Mouse (Mus musculus) lung, embryonic 16.5 days (tissue): Measurements from ENCODE around the gene Cybrd1. TPM values are rescaled to one million over a fixed set of nuclear protein-coding genes. Genes with fewer than 3 reads are reported as not detected.

Experiments
- ATAC-seq: fragments of 200-750 bp; cut with Nextera tagmentation; 2 replicates; pipeline ENCODE4 v1.8.0; 2017; ENCODE audit warnings: low read depth, mild to moderate bottlenecking, moderate library complexity
- H3K27ac ChIP-seq: fragments of 300-500 bp; sonication (generic); 2 replicates; pipeline ENCODE4 v1.5.1; 2014; ENCODE audit warnings: mild to moderate bottlenecking, control low read depth, low read length
- H3K27me3 ChIP-seq: fragments of 300-500 bp; sonication (generic); 2 replicates; pipeline ENCODE4 v1.6.1; 2014; ENCODE audit warnings: low read depth, low read length, mixed read lengths; ENCODE audit not compliant: control insufficient read depth, insufficient read depth
- H3K36me3 ChIP-seq: fragments of 300-500 bp; sonication (generic); 2 replicates; pipeline ENCODE4 v1.6.1; 2014; ENCODE audit warnings: low read length; ENCODE audit not compliant: control insufficient read depth, insufficient read depth
- H3K4me1 ChIP-seq: fragments of 300-500 bp; sonication (generic); replicated peaks from 2 replicates; pipeline ENCODE4 v1.6.1; 2014; ENCODE audit warnings: low read length, mixed read lengths; ENCODE audit not compliant: control insufficient read depth, insufficient read depth
- H3K4me2 ChIP-seq: fragments of 300-500 bp; sonication (generic); 2 replicates; pipeline ENCODE4 v1.6.1; 2014; ENCODE audit warnings: low read depth, low read length, control low read depth
- H3K4me3 ChIP-seq: fragments of 300-500 bp; sonication (generic); 2 replicates; pipeline ENCODE4 v1.5.1; 2014; ENCODE audit warnings: mild to moderate bottlenecking, low read length, control low read depth
- H3K9ac ChIP-seq: fragments of 300-500 bp; sonication (generic); 2 replicates; pipeline ENCODE4 v1.6.1; 2014; ENCODE audit warnings: low read length, control low read depth
- H3K9me3 ChIP-seq: fragments of 300-500 bp; sonication (generic); 2 replicates; pipeline ENCODE4 v1.6.1; 2016; ENCODE audit warnings: low read length; ENCODE audit not compliant: control insufficient read depth
- WGBS: fragments of 180-500 bp; shearing (Covaris S2); extraction: QIAGEN DNeasy Blood & Tissue Kit; methylation state at CpG from one replicate; pipeline ENCODE4 v1.1.7; 2014; 5-methylcytosine and 5-hydroxymethylcytosine counted together
- polyA plus RNA-seq: library from polyadenylated mRNA; unstranded; fragments of >200 nt; fragmentation: Nextera tagmentation; extraction: Ambion mirVana; gene quantifications from 2 replicates; pipeline ENCODE4 v1.2.1, GENCODE M21; 2015

Cybrd1 gene
- polyA plus RNA-seq, 1 experiment from 2014 or later, result 4.6 TPM

- no peak overlapping the region for H3K4me2 ChIP-seq
- no peak overlapping the region for H3K4me3 ChIP-seq
- no peaks in the 10 kb centered on the region for H3K9me3 ChIP-seq
- no peaks in the 10 kb centered on the region for H3K27me3 ChIP-seq
- H3K27ac ChIP-seq, result no peak overlapping the region
- no peak for ATAC-seq
- H3K36me3 ChIP-seq, result peaks cover 3% of the 10 kb centered on the region
- WGBS, result 49% methylated on average over 7 of the region's 7 CpGs
- H3K4me1 ChIP-seq, result no peaks in the 10 kb centered on the region
- H3K9ac ChIP-seq, result no peak overlapping the region
Measured at GRCm38 (mm10) chr2:71096170-71096569, 21.6 kb upstream of the Cybrd1 start.

GRCm38 (mm10) chr2:71102621-71103291, 15.0 kb upstream of the Cybrd1 start:
- 78% methylated on average over 10 of the region's 10 CpGs for WGBS

GRCm38 (mm10) chr2:71103292-71103680, 14.4 kb upstream of the Cybrd1 start:
- Histone ChIP-seq H3K27ac (no peak overlapping the region), H3K4me2 (no peak overlapping the region), H3K4me3 (no peak overlapping the region), H3K4me1 (no peaks in the 10 kb centered on the region), H3K36me3 (no peaks in the 10 kb centered on the region), H3K9ac (no peak overlapping the region), H3K27me3 (no peaks in the 10 kb centered on the region), H3K9me3 (no peaks in the 10 kb centered on the region)
- no peak for ATAC-seq
- WGBS, result 69% methylated on average over 4 of the region's 4 CpGs

More at GRCm38 (mm10) chr2:71102621-71103291, 15.0 kb upstream of the Cybrd1 start:
- Histone ChIP-seq H3K9ac (no peak overlapping the region), H3K4me3 (no peak overlapping the region), H3K27me3 (no peaks in the 10 kb centered on the region), H3K27ac (no peak overlapping the region), H3K4me2 (no peak overlapping the region), H3K4me1 (no peaks in the 10 kb centered on the region), H3K36me3 (no peaks in the 10 kb centered on the region), H3K9me3 (no peaks in the 10 kb centered on the region)
- ATAC-seq, result no peak

GRCm38 (mm10) chr2:71104696-71105095, 13.0 kb upstream of the Cybrd1 start:
- no peak overlapping the region for H3K9ac ChIP-seq
- H3K4me2 ChIP-seq, result no peak overlapping the region
- no peaks in the 10 kb centered on the region for H3K4me1 ChIP-seq
- 62% methylated on average over 3 of the region's 3 CpGs for WGBS
- H3K9me3 ChIP-seq, result no peaks in the 10 kb centered on the region
- no peak overlapping the region for H3K27ac ChIP-seq
- ATAC-seq, result no peak
- no peaks in the 10 kb centered on the region for H3K36me3 ChIP-seq
- H3K4me3 ChIP-seq, result no peak overlapping the region
- H3K27me3 ChIP-seq, result no peaks in the 10 kb centered on the region

- peak; percentile 79 for ATAC-seq
- no peaks in the 10 kb centered on the region for H3K36me3 ChIP-seq
- H3K4me1 ChIP-seq, result no peaks in the 10 kb centered on the region
- no peak overlapping the region for H3K9ac ChIP-seq
- H3K4me3 ChIP-seq, result no peak overlapping the region
- H3K9me3 ChIP-seq, result no peaks in the 10 kb centered on the region
- H3K27ac ChIP-seq, result no peak overlapping the region
- H3K4me2 ChIP-seq, result no peak overlapping the region
- 55% methylated on average over 14 of the region's 14 CpGs for WGBS
- no peaks in the 10 kb centered on the region for H3K27me3 ChIP-seq
Measured at GRCm38 (mm10) chr2:71105469-71106215, 12.1 kb upstream of the Cybrd1 start.

GRCm38 (mm10) chr2:71107225-71107624, 10.5 kb upstream of the Cybrd1 start:
- no peak overlapping the region for H3K27ac ChIP-seq
- no peaks in the 10 kb centered on the region for H3K27me3 ChIP-seq
- no peak overlapping the region for H3K4me2 ChIP-seq
- WGBS, result 68% methylated on average over 2 of the region's 2 CpGs
- no peaks in the 10 kb centered on the region for H3K4me1 ChIP-seq
- no peak for ATAC-seq
- no peak overlapping the region for H3K9ac ChIP-seq
- no peak overlapping the region for H3K4me3 ChIP-seq
- H3K36me3 ChIP-seq, result no peaks in the 10 kb centered on the region
- no peaks in the 10 kb centered on the region for H3K9me3 ChIP-seq

- Histone ChIP-seq H3K36me3 (no peaks in the 10 kb centered on the region), H3K9me3 (no peaks in the 10 kb centered on the region), H3K4me1 (no peaks in the 10 kb centered on the region), H3K4me2 (no peak overlapping the region), H3K9ac (no peak overlapping the region), H3K27ac (no peak overlapping the region), H3K27me3 (no peaks in the 10 kb centered on the region), H3K4me3 (no peak overlapping the region)
- ATAC-seq, result no peak
- WGBS, result 63% methylated on average over 3 of the region's 3 CpGs
Measured at GRCm38 (mm10) chr2:71108541-71108940, 9.2 kb upstream of the Cybrd1 start.

- Histone ChIP-seq H3K27ac (no peak overlapping the region), H3K36me3 (no peaks in the 10 kb centered on the region), H3K4me2 (no peak overlapping the region), H3K4me1 (no peaks in the 10 kb centered on the region; the same call in 1 of the 2 replicates), H3K27me3 (no peaks in the 10 kb centered on the region), H3K4me3 (no peak overlapping the region), H3K9ac (no peak overlapping the region), H3K9me3 (0 out of 2 replicates have a peak, but pooled peaks cover 3% of the 10 kb centered on the region)
- WGBS, result 69% methylated on average over 5 of the region's 6 CpGs
- no peak for ATAC-seq
Measured at GRCm38 (mm10) chr2:71113489-71114171, 4.1 kb upstream of the Cybrd1 start.

- no peaks in the 10 kb centered on the region for H3K36me3 ChIP-seq
- H3K27me3 ChIP-seq, result no peaks in the 10 kb centered on the region; the same call in 1 of the 2 replicates
- peaks cover 3% of the 10 kb centered on the region; the same call in 1 of the 2 replicates for H3K4me1 ChIP-seq
- WGBS, result 88% methylated on average over 4 of the region's 4 CpGs
- no peak for ATAC-seq
- no peak overlapping the region for H3K9ac ChIP-seq
- no peak overlapping the region for H3K4me2 ChIP-seq
- 0 out of 2 replicates have a peak, but pooled peaks cover 3% of the 10 kb centered on the region for H3K9me3 ChIP-seq
- no peak overlapping the region for H3K4me3 ChIP-seq
- H3K27ac ChIP-seq, result no peak overlapping the region
Measured at GRCm38 (mm10) chr2:71116151-71116550, 1.6 kb upstream of the Cybrd1 start.
